Mouse (Mus musculus): ENCODE results near the gene Nlrp6. TPM values are rescaled to one million over a fixed set of nuclear protein-coding genes. Genes with fewer than 3 reads are reported as not detected.

Gene Nlrp6
- polyA plus RNA-seq (2015; fragmentation: Nextera tagmentation; extraction: Ambion mirVana): 2.6 and 3.3 TPM in 2 replicates

GRCm38 (mm10) chr7:140920418-140921029 lies at the start of gene Nlrp6:
Gene Nlrp6, plus strand, starts transcription at chr7:140920902.

GRCm38 (mm10) chr7:140881696-140882468 lies 38.8 kb upstream of the Nlrp6 start, which contains the start of the genes Psmd13 and Sirt3:
Gene Psmd13, plus strand, starts transcription at chr7:140881968.
Gene Sirt3, minus strand, starts transcription at chr7:140882309.

GRCm38 (mm10) chr7:140900220-140900619 lies 20.5 kb upstream of the Nlrp6 start, which contains the start of gene Cox8b:
Gene Cox8b, minus strand, starts transcription at chr7:140900446.

GRCm38 (mm10) chr7:140941222-140942051 lies 20.7 kb downstream of the Nlrp6 start, which contains the start of gene Pgghg:
Gene Pgghg, plus strand, starts transcription at chr7:140941391.

GRCm38 (mm10) chr7:140949824-140950530 lies 29.3 kb downstream of the Nlrp6 start, which contains the start of gene Ifitm5:
Gene Ifitm5, minus strand, starts transcription at chr7:140950291.

GRCm38 (mm10) chr7:140955758-140956555 lies 35.3 kb downstream of the Nlrp6 start, which contains the start of the genes Gm45717 and Ifitm2:
Gene Gm45717, minus strand, starts transcription at chr7:140955937.
Gene Ifitm2, minus strand, starts transcription at chr7:140955987.

GRCm38 (mm10) chr7:140966921-140967320 lies 46.2 kb downstream of the Nlrp6 start, which contains the start of gene Ifitm1:
Gene Ifitm1, plus strand, starts transcription at chr7:140967221.

Other genes with a start within 250 kb of the Nlrp6 start
- not detected in 2 replicates for gene Olfr45, start 239.0 kb upstream of the Nlrp6 start, polyA plus RNA-seq (2015; fragmentation: Nextera tagmentation; extraction: Ambion mirVana)
- not detected in 2 replicates for gene Olfr541, start 223.6 kb upstream of the Nlrp6 start, polyA plus RNA-seq (2015; fragmentation: Nextera tagmentation; extraction: Ambion mirVana)
- 12.7 and 27.0 TPM in 2 replicates for gene Cyp2e1, start 157.2 kb upstream of the Nlrp6 start, polyA plus RNA-seq (2015; fragmentation: Nextera tagmentation; extraction: Ambion mirVana)
- gene Syce1, start 133.1 kb upstream of the Nlrp6 start, polyA plus RNA-seq (2015; fragmentation: Nextera tagmentation; extraction: Ambion mirVana): 0.12 and 0.17 TPM in 2 replicates
- 5.0 and 6.4 TPM in 2 replicates for gene Zfp941, start 98.7 kb upstream of the Nlrp6 start, polyA plus RNA-seq (2015; fragmentation: Nextera tagmentation; extraction: Ambion mirVana)
- 7.2 and 14.5 TPM in 2 replicates for gene Urah, start 85.9 kb upstream of the Nlrp6 start, polyA plus RNA-seq (2015; fragmentation: Nextera tagmentation; extraction: Ambion mirVana)
- 0.52 TPM in 1 of 2 replicates, not detected in the other for gene Scgb1c1, start 75.4 kb upstream of the Nlrp6 start, polyA plus RNA-seq (2015; fragmentation: Nextera tagmentation; extraction: Ambion mirVana)
- 0.22 and 0.55 TPM in 2 replicates for gene Odf3, start 73.1 kb upstream of the Nlrp6 start, polyA plus RNA-seq (2015; fragmentation: Nextera tagmentation; extraction: Ambion mirVana)
- gene Gm45785, start 64.6 kb upstream of the Nlrp6 start, polyA plus RNA-seq (2015; fragmentation: Nextera tagmentation; extraction: Ambion mirVana): 0.25 TPM in 1 of 2 replicates, not detected in the other
- 62.1 and 64.0 TPM in 2 replicates for gene Ric8a, start 63.9 kb upstream of the Nlrp6 start, polyA plus RNA-seq (2015; fragmentation: Nextera tagmentation; extraction: Ambion mirVana)
- 82.4 and 86.6 TPM in 2 replicates for gene Bet1l, start 63.3 kb upstream of the Nlrp6 start, polyA plus RNA-seq (2015; fragmentation: Nextera tagmentation; extraction: Ambion mirVana)
- 197 and 202 TPM in 2 replicates for gene Psmd13, start 38.9 kb upstream of the Nlrp6 start, polyA plus RNA-seq (2015; fragmentation: Nextera tagmentation; extraction: Ambion mirVana)
- gene Sirt3, start 38.6 kb upstream of the Nlrp6 start, polyA plus RNA-seq (2015; fragmentation: Nextera tagmentation; extraction: Ambion mirVana): 41.8 and 43.2 TPM in 2 replicates
- 9.3 and 12.2 TPM in 2 replicates for gene Cox8b, start 20.5 kb upstream of the Nlrp6 start, polyA plus RNA-seq (2015; fragmentation: Nextera tagmentation; extraction: Ambion mirVana)
- 19.7 and 28.7 TPM in 2 replicates for gene Pgghg, start 20.5 kb downstream of the Nlrp6 start, polyA plus RNA-seq (2015; fragmentation: Nextera tagmentation; extraction: Ambion mirVana)
- gene Ifitm5, start 29.4 kb downstream of the Nlrp6 start, polyA plus RNA-seq (2015; fragmentation: Nextera tagmentation; extraction: Ambion mirVana): 1.3 and 2.1 TPM in 2 replicates
- gene Gm45717, start 35.0 kb downstream of the Nlrp6 start, polyA plus RNA-seq (2015; fragmentation: Nextera tagmentation; extraction: Ambion mirVana): 0.72 and 0.97 TPM in 2 replicates
- 1,477 and 1,600 TPM in 2 replicates for gene Ifitm2, start 35.1 kb downstream of the Nlrp6 start, polyA plus RNA-seq (2015; fragmentation: Nextera tagmentation; extraction: Ambion mirVana)
- gene Ifitm1, start 46.3 kb downstream of the Nlrp6 start, polyA plus RNA-seq (2015; fragmentation: Nextera tagmentation; extraction: Ambion mirVana): 61.4 and 162 TPM in 2 replicates
- gene Ifitm3, start 89.9 kb downstream of the Nlrp6 start, polyA plus RNA-seq (2015; fragmentation: Nextera tagmentation; extraction: Ambion mirVana): 482 and 553 TPM in 2 replicates
- 4.0 and 7.5 TPM in 2 replicates for gene Ifitm6, start 97.0 kb downstream of the Nlrp6 start, polyA plus RNA-seq (2015; fragmentation: Nextera tagmentation; extraction: Ambion mirVana)
- gene Gm17387, start 108.2 kb downstream of the Nlrp6 start, polyA plus RNA-seq (2015; fragmentation: Nextera tagmentation; extraction: Ambion mirVana): not detected in 2 replicates
- gene B4galnt4, start 140.2 kb downstream of the Nlrp6 start, polyA plus RNA-seq (2015; fragmentation: Nextera tagmentation; extraction: Ambion mirVana): 5.1 and 7.9 TPM in 2 replicates
- gene Pkp3, start 157.3 kb downstream of the Nlrp6 start, polyA plus RNA-seq (2015; fragmentation: Nextera tagmentation; extraction: Ambion mirVana): 1.1 and 2.5 TPM in 2 replicates
- 2.7 and 4.5 TPM in 2 replicates for gene Sigirr, start 179.7 kb downstream of the Nlrp6 start, polyA plus RNA-seq (2015; fragmentation: Nextera tagmentation; extraction: Ambion mirVana)
- gene Ano9, start 196.9 kb downstream of the Nlrp6 start, polyA plus RNA-seq (2015; fragmentation: Nextera tagmentation; extraction: Ambion mirVana): 0.66 and 1.0 TPM in 2 replicates
- gene Ptdss2, start 201.5 kb downstream of the Nlrp6 start, polyA plus RNA-seq (2015; fragmentation: Nextera tagmentation; extraction: Ambion mirVana): 40.8 and 60.7 TPM in 2 replicates